Mouse (Mus musculus) spleen, adult 2 months (tissue): Measurements from ENCODE around the gene Cs. TPM values are rescaled to one million over a fixed set of nuclear protein-coding genes. Genes with fewer than 3 reads are reported as not detected.

Experiments used
- DNase-seq, 2 experiments: peaks; one replicate each; pipeline versions ENCODE4 v3.0.0 to v3.0.0-alpha.2; 2012 to 2021; ENCODE audit warnings: low spot score in 2 of 2, low read depth in 1 of 2
- H3K27ac ChIP-seq: fragments of 200-500 bp; 2 replicates; pipeline ENCODE4 v1.5.1; 2012; ENCODE audit warnings: low read length, inconsistent platforms; ENCODE audit not compliant: insufficient read depth
- H3K27me3 ChIP-seq: fragments of 200-500 bp; 2 replicates; pipeline ENCODE4 v1.6.1; 2012; ENCODE audit warnings: mild to moderate bottlenecking, moderate library complexity, low read length, inconsistent platforms; ENCODE audit not compliant: control insufficient read depth, insufficient read depth
- H3K36me3 ChIP-seq: fragments of 200-500 bp; 2 replicates; pipeline ENCODE4 v1.6.1; 2012; ENCODE audit warnings: mild to moderate bottlenecking, low read length, inconsistent platforms; ENCODE audit not compliant: control insufficient read depth, insufficient read depth
- H3K4me1 ChIP-seq: fragments of 200-500 bp; 2 replicates; pipeline ENCODE4 v1.6.1; 2011; ENCODE audit warnings: inconsistent platforms; ENCODE audit not compliant: control insufficient read depth, insufficient read depth, insufficient read length
- H3K4me3 ChIP-seq: fragments of 200-500 bp; 2 replicates; pipeline ENCODE4 v1.5.1; 2011; ENCODE audit warnings: mild to moderate bottlenecking, inconsistent platforms; ENCODE audit not compliant: insufficient read depth, insufficient read length; ENCODE audit errors: extremely low read depth
- CTCF ChIP-seq: fragments of 200-500 bp; IDR thresholded peaks from 2 replicates; pipeline ENCODE4 v1.5.1; 2011; ENCODE audit warnings: mild to moderate bottlenecking, inconsistent platforms; ENCODE audit not compliant: insufficient read depth, insufficient read length, insufficient replicate concordance; ENCODE audit errors: extremely low read depth
- POLR2A ChIP-seq: fragments of 200-500 bp; IDR thresholded peaks from 2 replicates; pipeline ENCODE4 v1.6.1; 2011; ENCODE audit warnings: low read depth, low read length, inconsistent platforms
- WGBS: fragments of 180-500 bp; shearing (Covaris S2); methylation state at CpG from one replicate; pipeline ENCODE4 v1.1.7; 2018; 5-methylcytosine and 5-hydroxymethylcytosine counted together
- polyA plus RNA-seq: library from polyadenylated mRNA; depleted of rRNA; stranded (reverse); fragments of >200 nt; gene quantifications from 2 replicates; pipeline ENCODE4 v1.2.3, GENCODE M21; 2012

The Cs gene
- polyA plus RNA-seq, 1 experiment: 70.4 TPM

- H3K27me3 ChIP-seq: no peaks in the 10 kb centered on the region
- no peak for TF ChIP-seq POLR2A
- TF ChIP-seq CTCF: no peak
- H3K4me3 ChIP-seq: no peak overlapping the region
- no peaks in the 10 kb centered on the region for H3K36me3 ChIP-seq
- DNase-seq: no peak
- WGBS: 67% methylated on average over 6 of the region's 6 CpGs
- H3K4me1 ChIP-seq: peaks cover 9% of the 10 kb centered on the region; the same call in 1 of the 2 replicates
- no peak overlapping the region for H3K27ac ChIP-seq
Observed at GRCm38 (mm10) chr10:128372989-128373748, 35.6 kb downstream of the Cs start.

GRCm38 (mm10) chr10:128374393-128374792 lies 36.9 kb downstream of the Cs start:
- 85% methylated on average over 6 of the region's 6 CpGs for WGBS
- DNase-seq: no peak
- Histone ChIP-seq H3K4me3 (no peak overlapping the region), H3K36me3 (peaks cover 3% of the 10 kb centered on the region), H3K4me1 (peaks cover 9% of the 10 kb centered on the region; the same call in 1 of the 2 replicates), H3K27ac (no peak overlapping the region), H3K27me3 (no peaks in the 10 kb centered on the region)
- TF ChIP-seq CTCF (peak; percentile 5; the same call in 1 of the 2 replicates), POLR2A (no peak)

- peaks cover 9% of the 10 kb centered on the region; the same call in 1 of the 2 replicates for H3K4me1 ChIP-seq
- no peak for DNase-seq
- H3K27ac ChIP-seq: no peak overlapping the region
- H3K27me3 ChIP-seq: no peaks in the 10 kb centered on the region
- TF ChIP-seq POLR2A (no peak), CTCF (no peak)
- 67% methylated on average over 4 of the region's 4 CpGs for WGBS
- peak overlapping the region; percentile 69; the same call in 1 of the 2 replicates for H3K4me3 ChIP-seq
- peaks cover 8% of the 10 kb centered on the region for H3K36me3 ChIP-seq
Observed at GRCm38 (mm10) chr10:128376099-128376454, 38.5 kb downstream of the Cs start.

GRCm38 (mm10) chr10:128376455-128377211 lies 39.1 kb downstream of the Cs start, which contains the start of gene Ankrd52:
Gene Ankrd52 (plus strand): TSS chr10:128377115.
- Histone ChIP-seq H3K27me3 (no peaks in the 10 kb centered on the region), H3K27ac (peak within 1 kb of the TSS; percentile 95), H3K36me3 (peaks cover 12% of the 10 kb centered on the region), H3K4me1 (peaks cover 9% of the 10 kb centered on the region; the same call in 1 of the 2 replicates), H3K4me3 (peak within 1 kb of the TSS; percentile 92)
- TF ChIP-seq CTCF: peak; percentile 61
- no peak for TF ChIP-seq POLR2A
- WGBS: under 1% methylated on average over 48 of the region's 73 CpGs
- DNase-seq: peak; percentile 42 to 82

- Histone ChIP-seq H3K27me3 (no peaks in the 10 kb centered on the region), H3K27ac (peak overlapping the region; percentile 70), H3K4me1 (peaks cover 9% of the 10 kb centered on the region; the same call in 1 of the 2 replicates), H3K4me3 (peak overlapping the region; percentile 92), H3K36me3 (peaks cover 18% of the 10 kb centered on the region)
- 1% methylated on average over 47 of the region's 47 CpGs for WGBS
- TF ChIP-seq POLR2A (no peak), CTCF (no peak)
- peak in 1 of 2 experiments; percentile 33 for DNase-seq
Observed at GRCm38 (mm10) chr10:128377222-128377939, 39.8 kb downstream of the Cs start.

- peaks cover 9% of the 10 kb centered on the region; the same call in 1 of the 2 replicates for H3K4me1 ChIP-seq
- peak overlapping the region; percentile 92 for H3K4me3 ChIP-seq
- no peaks in the 10 kb centered on the region for H3K27me3 ChIP-seq
- DNase-seq: no peak
- H3K27ac ChIP-seq: no peak overlapping the region
- TF ChIP-seq POLR2A: no peak
- TF ChIP-seq CTCF: no peak
- H3K36me3 ChIP-seq: peaks cover 24% of the 10 kb centered on the region
- WGBS: 76% methylated on average over 14 of the region's 14 CpGs
Observed at GRCm38 (mm10) chr10:128377940-128378448, 40.5 kb downstream of the Cs start.
